Comparison of ENCODE assay signal across 7 mouse cellular contexts in the genomic region with DNA sequence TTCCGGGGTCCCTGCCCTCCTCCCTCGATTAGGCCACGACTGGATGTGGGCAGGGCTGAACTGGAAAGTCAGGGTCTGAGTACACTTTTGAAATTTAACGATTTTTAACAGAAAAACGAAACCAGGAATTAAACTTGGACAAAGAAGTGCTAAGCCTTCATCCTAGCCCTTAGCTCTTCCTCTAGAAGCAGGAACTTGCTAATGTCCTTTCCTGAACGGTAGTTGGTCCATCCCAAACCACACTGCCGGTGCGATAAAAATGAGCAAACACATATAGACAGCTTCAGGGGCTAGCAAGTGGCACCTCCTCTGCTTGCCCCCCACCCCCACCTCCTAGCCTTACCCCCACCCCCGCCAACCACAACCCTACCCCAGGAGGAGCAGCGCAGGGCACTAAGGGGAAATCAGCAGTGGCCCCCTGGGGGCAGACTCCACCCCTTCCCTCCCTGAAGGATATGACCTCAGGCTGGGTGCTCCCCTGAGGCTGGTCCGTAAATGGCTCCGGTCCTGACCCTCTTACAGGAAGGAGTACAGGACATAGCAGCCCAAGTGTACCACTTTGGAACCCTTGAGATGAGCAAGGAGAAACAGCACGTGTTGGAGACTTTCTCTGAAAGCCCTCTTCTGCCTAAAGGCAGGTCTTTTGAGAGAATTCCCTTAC. TPM values are rescaled to one million over a fixed set of nuclear protein-coding genes. Genes with fewer than 3 reads are reported as not detected.
DNase-seq lines count a peak whose midpoint lies in the region; ATAC-seq and TF ChIP-seq lines count a peak whose summit lies in the region.

No protein-coding gene starts in this region.

- H3K4me1 ChIP-seq in MEL (ENCODE audit: control insufficient read depth in 1 of 2, insufficient read depth in 2 of 2, low read length in 2 of 2) = peaks cover 5 to 10% of the 10 kb centered on the region in 2 experiments; a peak in 3 of 4 replicates
- peaks cover 0 to 5% of the 10 kb centered on the region in 2 experiments; a peak in 1 of 4 replicates for H3K4me1 ChIP-seq in heart, embryonic 14.5 days (ENCODE audit: control insufficient read depth in 2 of 2, insufficient read depth in 2 of 2, low read length in 2 of 2)
- H3K4me1 ChIP-seq in midbrain, embryonic 13.5 days (replicated peaks) = 0 out of 2 replicates have a peak, but pooled peaks cover 3% of the 10 kb centered on the region
- H3K4me1 ChIP-seq in forebrain, embryonic 15.5 days = no peaks in the 10 kb centered on the region

- ATAC-seq in heart, embryonic 14.5 days (ENCODE audit: insufficient number of reproducible peaks, insufficient read depth, low FRiP score, low read depth) = no peak
- peak; percentile 21; the same call in 1 of the 2 replicates for ATAC-seq in midbrain, embryonic 13.5 days
- no peak for ATAC-seq in forebrain, embryonic 15.5 days (replicated peaks)

- TF ChIP-seq RAD21 in MEL (IDR thresholded peaks at IDR 0.05; ENCODE audit: low read depth, low read length) = no peak

- no peaks in the 10 kb centered on the region for H3K9me3 ChIP-seq in MEL (replicated peaks; ENCODE audit: insufficient read depth, low read length)
- H3K9me3 ChIP-seq in heart, embryonic 14.5 days (ENCODE audit: control insufficient read depth, low read length) = no peaks in the 10 kb centered on the region
- H3K9me3 ChIP-seq in midbrain, embryonic 13.5 days = no peaks in the 10 kb centered on the region
- no peaks in the 10 kb centered on the region for H3K9me3 ChIP-seq in forebrain, embryonic 15.5 days

- peak overlapping the region; percentile 68 to 80 for H3K4me3 ChIP-seq in MEL (ENCODE audit: control insufficient read depth in 1 of 2, insufficient read depth in 1 of 2, low read depth in 2 of 2, low read length in 2 of 2)
- H3K4me3 ChIP-seq in heart, embryonic 14.5 days (ENCODE audit: control insufficient read depth in 1 of 2, insufficient read depth in 1 of 2, low read depth in 1 of 2, low read length in 2 of 2) = peak overlapping the region in 1 of 2 experiments; percentile 35; a peak in 1 of 4 replicates
- no peak overlapping the region for H3K4me3 ChIP-seq in midbrain, embryonic 13.5 days (replicated peaks)
- H3K4me3 ChIP-seq in forebrain, embryonic 15.5 days = no peak overlapping the region

- peak; percentile 11 to 49; a peak in 1 of 4 replicates for TF ChIP-seq EP300 in MEL (IDR thresholded peaks at IDR 0.05; ENCODE audit: low read depth in 1 of 2, low read length in 2 of 2)

- H3K27ac ChIP-seq in MEL (ENCODE audit: control insufficient read depth, low read depth, low read length) = peak overlapping the region; percentile 90
- no peak overlapping the region for H3K27ac ChIP-seq in heart, embryonic 14.5 days (replicated peaks in 1 of 2; ENCODE audit: control insufficient read depth in 1 of 2, insufficient read depth in 1 of 2, low read depth in 2 of 2, low read length in 2 of 2)
- H3K27ac ChIP-seq in midbrain, embryonic 13.5 days = no peak overlapping the region
- H3K27ac ChIP-seq in forebrain, embryonic 15.5 days (replicated peaks) = no peak overlapping the region

- peak overlapping the region; percentile 67 for H3K4me2 ChIP-seq in heart, embryonic 14.5 days (ENCODE audit: low read length)
- H3K4me2 ChIP-seq in midbrain, embryonic 13.5 days (replicated peaks) = peak overlapping the region; percentile 36; the same call in 1 of the 2 replicates
- H3K4me2 ChIP-seq in forebrain, embryonic 15.5 days (replicated peaks) = no peak overlapping the region

- peak; percentile 80 to 83 for TF ChIP-seq POLR2A in MEL (IDR thresholded peaks at IDR 0.05; ENCODE audit: control insufficient read depth in 1 of 2, insufficient read depth in 1 of 2, low read depth in 1 of 2, low read length in 2 of 2, poor library complexity in 1 of 2)

- no peak for TF ChIP-seq CTCF in MEL (IDR thresholded peaks at IDR 0.05 in 2 of 3, conservative IDR thresholded peaks at IDR 0.05 in 1 of 3; ENCODE audit: control insufficient read depth in 1 of 3, insufficient read depth in 1 of 3, low read depth in 2 of 3, low read length in 3 of 3, poor library complexity in 1 of 3, severe bottlenecking in 1 of 3)

- peak overlapping the region; percentile 80 for H3K9ac ChIP-seq in MEL (ENCODE audit: control insufficient read depth, low read depth, low read length, poor library complexity, severe bottlenecking)
- peak overlapping the region; percentile 70; the same call in 1 of the 2 replicates for H3K9ac ChIP-seq in heart, embryonic 14.5 days (ENCODE audit: low read length)
- H3K9ac ChIP-seq in midbrain, embryonic 13.5 days (replicated peaks) = no peak overlapping the region
- H3K9ac ChIP-seq in forebrain, embryonic 15.5 days (replicated peaks) = no peak overlapping the region

- DNase-seq in MEL (ENCODE audit: low read depth, low spot score) = peak; percentile 97
- peak; percentile 7 for DNase-seq in brain, adult 2 months (ENCODE audit: low read depth, low spot score)
- DNase-seq in kidney, postnatal 36 days = peak; percentile 40 to 54
- no peak for DNase-seq in urinary bladder, adult 2 months (ENCODE audit: low spot score)

- peaks cover 0 to 7% of the 10 kb centered on the region in 2 experiments; a peak in 2 of 4 replicates for H3K36me3 ChIP-seq in MEL (ENCODE audit: control insufficient read depth in 1 of 2, insufficient read depth in 2 of 2, low read length in 2 of 2)
- H3K36me3 ChIP-seq in heart, embryonic 14.5 days (ENCODE audit: control insufficient read depth, insufficient read depth, low read length) = no peaks in the 10 kb centered on the region
- H3K36me3 ChIP-seq in midbrain, embryonic 13.5 days = no peaks in the 10 kb centered on the region
- H3K36me3 ChIP-seq in forebrain, embryonic 15.5 days = no peaks in the 10 kb centered on the region

- no peaks in the 10 kb centered on the region for H3K27me3 ChIP-seq in MEL (ENCODE audit: control insufficient read depth in 1 of 2, insufficient read depth in 2 of 2, low read length in 2 of 2)
- H3K27me3 ChIP-seq in heart, embryonic 14.5 days (ENCODE audit: control insufficient read depth, insufficient read depth, low read length) = no peaks in the 10 kb centered on the region
- H3K27me3 ChIP-seq in midbrain, embryonic 13.5 days = no peaks in the 10 kb centered on the region
- H3K27me3 ChIP-seq in forebrain, embryonic 15.5 days = no peaks in the 10 kb centered on the region

- WGBS in heart, embryonic 14.5 days = 69% methylated on average over 13 of the region's 13 CpGs
- WGBS in midbrain, embryonic 13.5 days = 77% methylated on average over 13 of the region's 13 CpGs
- 77% methylated on average over 13 of the region's 13 CpGs for WGBS in forebrain, embryonic 15.5 days

- H3K79me2 ChIP-seq in MEL (ENCODE audit: control insufficient read depth, insufficient read depth, low read length, poor library complexity) = peaks cover 13% of the 10 kb centered on the region

TF ChIP-seq in MEL, 35 proteins besides CTCF, POLR2A, EP300 and RAD21 (continues in another document):
- TF ChIP-seq CHD2 (IDR thresholded peaks at IDR 0.05; ENCODE audit: low read length) (no peak), ZMIZ1 (IDR thresholded peaks at IDR 0.05; ENCODE audit: low read depth, low read length) (peak; percentile 35; the same call in 1 of the 2 replicates), SIN3A (IDR thresholded peaks at IDR 0.05; ENCODE audit: low read length) (0 out of 2 replicates have a peak, but pooled peaks have one; percentile 49), ELF1 (IDR thresholded peaks at IDR 0.05; ENCODE audit: low read depth, low read length) (no peak; the same call in 1 of the 2 replicates), BHLHE40 (IDR thresholded peaks at IDR 0.05; ENCODE audit: borderline replicate concordance, low read depth, low read length) (no peak), USF2 (IDR thresholded peaks at IDR 0.05; ENCODE audit: borderline replicate concordance in 1 of 2, insufficient read depth in 1 of 2, low read depth in 1 of 2, low read length in 2 of 2) (no peak), POLR2AphosphoS2 (IDR thresholded peaks at IDR 0.05; ENCODE audit: low read length) (peak; percentile 82), NELFE (IDR thresholded peaks at IDR 0.05; ENCODE audit: low read depth, low read length) (peak; percentile 60), MAX (IDR thresholded peaks at IDR 0.05; ENCODE audit: low read length) (no peak), MAZ (IDR thresholded peaks at IDR 0.05; ENCODE audit: low read depth, low read length) (peak; percentile 88), CHD1 (IDR thresholded peaks at IDR 0.05; ENCODE audit: low read depth, low read length) (no peak), ZC3H11A (IDR thresholded peaks at IDR 0.05; ENCODE audit: low read depth, low read length) (no peak), MYC (IDR thresholded peaks at IDR 0.05; ENCODE audit: low read depth, low read length) (peak; percentile 45; the same call in 1 of the 2 replicates), ZKSCAN1 (IDR thresholded peaks at IDR 0.05; ENCODE audit: low read depth, low read length) (no peak), TCF12 (IDR thresholded peaks at IDR 0.05; ENCODE audit: low read depth, low read length) (peak; percentile 59; the same call in 1 of the 2 replicates), RCOR1 (IDR thresholded peaks at IDR 0.05; ENCODE audit: low read depth, low read length) (no peak), UBTF (IDR thresholded peaks at IDR 0.05; ENCODE audit: borderline replicate concordance, insufficient read depth, low read depth, low read length) (no peak), ETS1 (IDR thresholded peaks at IDR 0.05; ENCODE audit: low read depth, low read length) (no peak), TBP (IDR thresholded peaks at IDR 0.05; ENCODE audit: low read depth, low read length) (peak; percentile 82)

RNA-seq across cellular contexts. Expression of a gene that starts 42.9 kb away (rescaled TPM):
- 13.0 and 15.4 TPM in 2 replicates for total RNA-seq in MEL (2012; rRNA removed)
- 10 to 100 TPM in 1 of 2 experiments, not detected in 1; 24.0 TPM for polyA plus RNA-seq in MEL (2012; ENCODE audit: insufficient read depth in 1 of 2, insufficient read length in 2 of 2, low read depth in 1 of 2, low replicate concordance in 2 of 2, missing spikeins in 1 of 2)
- 1.2 and 1.4 TPM in 2 replicates for polyA plus RNA-seq in heart, embryonic 14.5 days (2014; fragmentation: Nextera tagmentation; extraction: Ambion mirVana)
- 0.59 and 0.90 TPM in 2 replicates for polyA plus RNA-seq in midbrain, embryonic 13.5 days (2015; fragmentation: Nextera tagmentation; extraction: Ambion mirVana)
- polyA plus RNA-seq in urinary bladder, adult 2 months (2012; rRNA removed) = 3.3 and 4.8 TPM in 2 replicates
- 0.29 and 0.41 TPM in 2 replicates for polyA plus RNA-seq in forebrain, embryonic 15.5 days (2015; fragmentation: Nextera tagmentation; extraction: Ambion mirVana)

RNA-seq across cellular contexts. Expression of a gene that starts 57.6 kb away (rescaled TPM):
- total RNA-seq in MEL (2012; rRNA removed) = 68.7 and 72.5 TPM in 2 replicates
- polyA plus RNA-seq in MEL (2012; ENCODE audit: insufficient read depth in 1 of 2, insufficient read length in 2 of 2, low read depth in 1 of 2, low replicate concordance in 2 of 2, missing spikeins in 1 of 2) = 100 to 1,000 TPM in 1 of 2 experiments, 10 to 100 TPM in 1; 66.5 to 144 TPM
- 39.7 and 41.4 TPM in 2 replicates for polyA plus RNA-seq in heart, embryonic 14.5 days (2014; fragmentation: Nextera tagmentation; extraction: Ambion mirVana)
- 52.1 and 54.9 TPM in 2 replicates for polyA plus RNA-seq in midbrain, embryonic 13.5 days (2015; fragmentation: Nextera tagmentation; extraction: Ambion mirVana)
- polyA plus RNA-seq in urinary bladder, adult 2 months (2012; rRNA removed) = 116 and 130 TPM in 2 replicates
- 49.2 and 53.2 TPM in 2 replicates for polyA plus RNA-seq in forebrain, embryonic 15.5 days (2015; fragmentation: Nextera tagmentation; extraction: Ambion mirVana)

Comparison
In these comparisons a context has a peak if more than half of its experiments do, and no peak if none do; other contexts are left out.
1. H3K4me3 ChIP-seq: peak in MEL (2 of 2); none in midbrain, embryonic 13.5 days (single experiment) and forebrain, embryonic 15.5 days (single experiment).
2. H3K9ac ChIP-seq: peak in MEL (single experiment) and heart, embryonic 14.5 days (single experiment); none in midbrain, embryonic 13.5 days (single experiment) and forebrain, embryonic 15.5 days (single experiment).